Mouse (Mus musculus) kidney, adult 11 months (tissue): Measurements from ENCODE around the gene Mboat2.
A peak's percentile ranks its signal among the peaks of the same experiment; 100 is the strongest.

Experiments
- DNase-seq: peaks from one replicate; pipeline ENCODE4 v3.0.0; 2022

Gene Mboat2

GRCm38 (mm10) chr12:24909679-24910078 is 79.0 kb downstream of the Mboat2 start:
- DNase-seq = no peak

GRCm38 (mm10) chr12:24912174-24912573 is 81.5 kb downstream of the Mboat2 start:
- DNase-seq = no peak

- DNase-seq = no peak
Observed at GRCm38 (mm10) chr12:24912876-24913275, 82.2 kb downstream of the Mboat2 start.

- DNase-seq = no peak
Observed at GRCm38 (mm10) chr12:24918575-24919262, 88.0 kb downstream of the Mboat2 start.

- DNase-seq = no peak
Observed at GRCm38 (mm10) chr12:24920861-24921260, 90.2 kb downstream of the Mboat2 start.

GRCm38 (mm10) chr12:24924003-24924402 is 93.3 kb downstream of the Mboat2 start:
- DNase-seq = no peak

GRCm38 (mm10) chr12:24925276-24925675 is 94.6 kb downstream of the Mboat2 start:
- no peak for DNase-seq

GRCm38 (mm10) chr12:24925684-24926083 is 95.0 kb downstream of the Mboat2 start:
- no peak for DNase-seq

GRCm38 (mm10) chr12:24928051-24928748 is 97.5 kb downstream of the Mboat2 start:
- DNase-seq = no peak

GRCm38 (mm10) chr12:24929043-24929442 is 98.4 kb downstream of the Mboat2 start:
- DNase-seq = no peak

GRCm38 (mm10) chr12:24930760-24931159 is 100.1 kb downstream of the Mboat2 start:
- DNase-seq = no peak

- no peak for DNase-seq
Observed at GRCm38 (mm10) chr12:24932120-24932519, 101.4 kb downstream of the Mboat2 start.

- no peak for DNase-seq
Observed at GRCm38 (mm10) chr12:24933206-24933775, 102.6 kb downstream of the Mboat2 start.

- DNase-seq = no peak
Observed at GRCm38 (mm10) chr12:24933996-24934395, 103.3 kb downstream of the Mboat2 start.

- no peak for DNase-seq
Observed at GRCm38 (mm10) chr12:24936281-24936680, 105.6 kb downstream of the Mboat2 start.

- DNase-seq = no peak
Observed at GRCm38 (mm10) chr12:24939372-24939771, 108.7 kb downstream of the Mboat2 start.

GRCm38 (mm10) chr12:24942619-24943287 is 112.1 kb downstream of the Mboat2 start:
- DNase-seq = no peak

- no peak for DNase-seq
Observed at GRCm38 (mm10) chr12:24943427-24943826, 112.7 kb downstream of the Mboat2 start.

GRCm38 (mm10) chr12:24944597-24944996 is 113.9 kb downstream of the Mboat2 start:
- DNase-seq = no peak

- DNase-seq = no peak
Observed at GRCm38 (mm10) chr12:24947065-24947464, 116.4 kb downstream of the Mboat2 start.

GRCm38 (mm10) chr12:24948344-24948743 is 117.7 kb downstream of the Mboat2 start:
- peak; percentile 26 for DNase-seq

GRCm38 (mm10) chr12:24950376-24951046 is 119.8 kb downstream of the Mboat2 start:
- DNase-seq = no peak

GRCm38 (mm10) chr12:24952147-24952546 is 121.5 kb downstream of the Mboat2 start:
- peak; percentile 31 for DNase-seq
